Mouse (Mus musculus) lung, adult 18-20 months (tissue): ENCODE data around the gene Gm17728.
A peak's percentile ranks its signal among the peaks of the same experiment; 100 is the strongest.
"Not testable (repeated sequence)": the region's sequence is repeated elsewhere in the genome, so short reads cannot be mapped to it uniquely, and the experiment has no call there.

Source experiments
- DNase-seq, 2 experiments: peaks; one replicate each; pipeline ENCODE4 v3.0.0; 2022; ENCODE audit warnings: mixed read lengths in 2 of 2

Gene Gm17728

DNA sequence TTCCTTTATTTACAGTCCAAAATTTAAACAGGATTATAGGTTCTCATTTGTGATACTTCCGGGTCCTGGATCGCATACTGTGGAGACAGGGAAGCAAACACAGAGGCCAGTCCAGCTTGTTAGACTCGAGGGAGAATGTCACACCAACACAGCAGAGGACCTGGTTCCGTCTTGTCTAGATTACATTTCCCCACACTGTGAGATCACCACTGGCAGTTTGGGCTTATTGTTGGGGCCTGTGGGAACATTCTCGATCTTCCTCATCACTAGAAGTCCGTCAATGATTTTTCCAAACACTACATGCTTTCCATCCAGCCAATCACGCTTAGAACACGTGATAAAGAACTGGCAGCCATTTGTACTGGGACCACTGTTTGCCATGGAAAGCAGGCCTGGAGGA lies at the start of gene Gm17728:
Gm17728 (plus strand) TSS at position 301 of the 400 bp plus-strand sequence.
- DNase-seq: not testable (repeated sequence)

DNA sequence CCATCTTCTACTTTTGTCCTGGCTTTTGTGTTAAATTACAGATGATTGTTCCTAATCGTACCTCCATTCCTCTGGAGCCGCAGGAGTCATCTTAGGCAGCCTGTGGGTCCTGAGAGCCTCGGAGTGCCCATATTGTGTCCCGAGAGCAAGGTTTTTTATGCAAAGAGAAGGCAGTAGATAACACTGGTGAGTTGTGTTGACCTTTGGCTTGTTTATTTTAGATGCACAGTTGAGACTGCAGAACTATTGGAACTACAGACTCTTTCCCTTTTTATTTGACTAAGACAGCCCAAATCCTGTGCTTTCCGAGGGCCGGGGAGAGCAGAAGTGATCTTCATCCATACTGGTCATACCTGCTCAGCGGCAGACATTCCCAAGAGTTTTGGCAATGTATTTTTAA lies 24.4 kb upstream of the Gm17728 start:
- DNase-seq: no peak

DNA sequence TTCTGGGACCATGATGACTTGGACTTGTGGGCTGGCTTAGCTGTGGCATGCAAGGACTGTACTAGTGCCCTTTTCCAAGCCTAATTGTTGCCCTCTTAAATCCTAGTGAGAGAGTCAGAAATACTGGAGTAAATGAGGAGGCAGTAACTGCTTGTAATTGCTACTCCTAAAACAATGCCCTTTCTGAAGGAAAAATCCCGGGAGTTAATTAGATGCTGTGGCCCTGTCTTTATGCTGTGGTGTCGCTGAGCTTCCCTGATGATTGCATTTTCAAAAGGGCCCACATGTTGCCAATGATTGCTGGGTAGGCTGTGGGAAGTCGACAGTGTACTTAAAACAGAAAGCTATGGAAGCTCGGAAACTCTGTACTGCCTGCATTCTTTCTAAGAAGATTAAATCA lies 23.3 kb upstream of the Gm17728 start:
- no peak for DNase-seq

DNA sequence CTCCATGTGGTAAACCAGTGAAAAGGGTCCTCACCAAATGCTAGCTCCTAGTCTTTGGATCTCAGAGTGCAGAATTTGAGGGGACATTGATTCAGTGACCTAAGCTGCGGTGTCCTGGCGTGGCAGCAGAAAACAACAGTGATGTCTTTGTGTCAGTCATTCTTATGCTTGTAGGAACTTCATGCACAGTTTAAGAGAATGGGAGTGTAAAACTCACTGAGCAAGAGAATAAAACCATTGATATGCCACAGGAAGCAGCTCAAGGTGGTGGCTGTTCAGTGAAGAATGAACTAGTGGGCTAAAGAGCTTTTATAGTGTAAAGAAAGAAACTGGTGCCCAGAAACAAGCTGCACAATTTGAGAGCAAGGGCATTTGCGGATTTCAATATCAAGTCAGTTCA lies 17.9 kb upstream of the Gm17728 start:
- DNase-seq: no peak

DNA sequence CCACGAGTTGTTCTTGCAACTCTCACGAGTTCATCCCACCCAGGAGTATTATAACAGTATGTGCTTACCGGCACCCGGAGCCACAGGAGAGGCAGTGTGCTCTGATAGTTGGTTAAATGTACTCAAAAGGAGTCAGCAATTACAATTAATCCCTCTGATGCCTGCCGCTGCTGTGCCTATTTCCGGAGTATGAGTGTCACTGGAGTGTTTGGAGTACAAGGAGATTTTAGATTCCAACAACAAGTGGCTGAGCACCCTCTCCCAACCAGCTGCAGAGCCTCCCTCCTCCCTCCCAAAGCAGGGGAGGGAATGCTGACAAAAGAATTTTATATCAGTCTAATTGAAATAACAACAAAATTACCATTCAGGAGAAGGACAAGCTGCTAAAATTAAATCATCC lies 14.2 kb upstream of the Gm17728 start:
- DNase-seq: no peak

DNA sequence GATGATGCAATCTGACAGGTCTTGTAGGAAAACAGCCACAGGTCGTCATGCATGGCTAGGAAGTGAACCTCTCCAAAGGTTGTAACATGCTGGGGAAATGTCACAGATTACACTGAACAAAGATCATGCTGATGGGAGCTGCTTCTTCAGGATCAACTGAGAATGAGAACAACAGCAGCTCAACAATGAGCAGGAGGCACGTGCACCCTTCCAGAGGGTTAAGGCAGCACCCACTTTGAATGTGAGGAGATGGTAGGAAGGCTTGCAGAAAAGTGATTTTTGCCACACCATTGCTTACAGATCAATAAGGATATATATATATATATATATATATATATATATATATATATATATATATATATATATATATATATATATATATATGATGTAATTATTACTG lies 2.8 kb upstream of the Gm17728 start:
- DNase-seq: no peak

DNA sequence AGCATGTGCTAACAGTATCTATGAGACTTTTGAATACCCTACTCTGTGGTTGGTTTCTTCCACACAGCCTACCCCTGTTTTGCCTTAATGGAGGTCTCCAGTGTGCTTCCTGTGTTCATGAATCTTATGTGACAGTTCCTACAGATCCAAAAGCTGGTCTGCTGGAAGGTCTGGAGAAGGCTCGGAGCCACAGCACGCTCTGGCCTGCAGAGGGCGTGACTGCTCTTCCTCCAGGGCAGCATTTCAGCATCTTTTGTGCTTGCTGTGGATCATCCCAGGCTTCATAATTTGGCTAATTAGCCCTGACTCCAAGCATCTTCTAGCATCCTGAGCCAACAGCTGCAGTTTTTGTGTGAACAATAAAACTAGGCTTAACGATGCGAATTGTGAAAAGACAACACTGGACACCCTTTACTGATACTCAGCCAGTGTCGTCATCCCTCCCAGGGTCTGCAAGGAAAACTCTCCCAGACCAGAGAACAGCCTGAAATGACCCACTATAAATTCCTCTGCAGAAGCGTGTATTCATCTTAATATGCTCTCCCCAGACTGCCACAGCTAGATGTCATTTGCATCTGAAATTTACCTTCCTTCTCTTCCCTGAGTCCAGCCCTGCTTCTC lies 6.6 kb downstream of the Gm17728 start:
- DNase-seq: no peak

DNA sequence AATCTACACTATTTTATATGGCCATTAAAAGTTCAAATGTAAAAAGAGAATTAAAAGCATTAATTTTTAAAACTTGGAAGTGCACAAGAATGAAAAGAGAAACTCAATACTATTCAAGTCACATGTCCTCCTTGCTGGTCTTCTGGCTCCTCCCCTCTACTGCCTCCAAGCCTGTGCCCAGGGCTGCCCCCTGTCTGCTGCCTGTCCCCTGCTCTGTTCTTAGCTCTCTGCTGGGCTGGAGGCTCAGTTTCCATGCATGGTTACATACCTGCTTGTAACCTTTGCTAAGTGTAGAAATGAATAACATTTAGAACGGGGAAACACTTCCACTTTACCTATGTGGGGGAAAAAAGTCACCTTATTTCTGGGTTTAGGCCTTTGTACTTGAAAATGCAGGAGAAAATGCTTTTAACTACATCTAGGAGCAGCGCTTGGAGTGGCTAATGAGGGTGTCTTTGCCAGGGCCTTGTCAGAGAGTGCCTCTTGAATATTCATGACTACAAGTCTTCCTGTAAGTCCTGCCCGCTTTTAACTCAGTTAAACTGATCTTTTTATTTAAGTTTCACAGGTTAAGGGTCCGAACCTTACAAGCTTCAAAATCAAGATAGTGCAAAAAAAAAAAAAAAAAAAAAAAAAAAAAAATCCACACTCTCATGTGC lies 18.3 kb downstream of the Gm17728 start:
- DNase-seq: no peak

DNA sequence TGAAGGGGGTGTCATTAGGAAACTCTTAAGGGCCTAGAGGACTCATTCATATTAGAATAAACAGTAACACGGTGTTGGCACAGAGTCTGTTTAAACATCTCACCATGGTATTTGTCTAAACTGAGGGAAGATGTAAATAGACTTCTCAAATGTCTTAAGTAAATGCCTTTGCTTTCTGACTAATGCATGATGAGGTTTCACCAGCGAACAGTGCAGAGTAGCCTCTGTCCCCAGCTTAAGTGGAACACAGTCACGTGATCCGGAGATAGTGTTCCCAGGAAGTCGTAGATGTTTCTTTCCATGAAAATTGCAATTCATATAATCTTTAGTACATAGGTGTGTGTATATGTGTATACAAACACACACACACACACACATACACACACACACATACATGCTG lies 34.5 kb downstream of the Gm17728 start:
- peak in 1 of 2 experiments; percentile 48 for DNase-seq

DNA sequence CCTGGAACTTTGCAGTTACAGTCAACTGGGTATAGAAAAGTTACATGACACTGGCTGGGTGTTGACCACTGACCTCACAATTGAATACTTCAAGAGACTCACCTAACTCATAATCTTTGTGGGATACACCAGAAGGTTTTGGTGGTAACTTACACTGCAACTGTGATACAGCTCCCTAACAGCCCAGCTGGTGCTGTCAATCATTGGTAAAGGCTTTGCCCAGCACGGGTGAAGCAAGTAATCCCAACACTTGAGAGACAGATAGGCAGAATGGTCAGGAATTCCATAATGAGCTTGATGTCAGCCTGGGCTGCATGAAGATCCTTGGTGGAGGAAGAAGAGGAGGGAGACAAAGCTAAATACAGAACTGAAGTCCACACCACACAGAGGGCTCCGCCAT lies 39.0 kb downstream of the Gm17728 start:
- no peak for DNase-seq
